Mouse (Mus musculus) embryo, embryonic 11 days (tissue): ENCODE results near the gene Vps33b.

Experiments
- DNase-seq: peaks from one replicate; pipeline ENCODE4 v3.0.0-alpha.2; 2015

Gene Vps33b

DNA sequence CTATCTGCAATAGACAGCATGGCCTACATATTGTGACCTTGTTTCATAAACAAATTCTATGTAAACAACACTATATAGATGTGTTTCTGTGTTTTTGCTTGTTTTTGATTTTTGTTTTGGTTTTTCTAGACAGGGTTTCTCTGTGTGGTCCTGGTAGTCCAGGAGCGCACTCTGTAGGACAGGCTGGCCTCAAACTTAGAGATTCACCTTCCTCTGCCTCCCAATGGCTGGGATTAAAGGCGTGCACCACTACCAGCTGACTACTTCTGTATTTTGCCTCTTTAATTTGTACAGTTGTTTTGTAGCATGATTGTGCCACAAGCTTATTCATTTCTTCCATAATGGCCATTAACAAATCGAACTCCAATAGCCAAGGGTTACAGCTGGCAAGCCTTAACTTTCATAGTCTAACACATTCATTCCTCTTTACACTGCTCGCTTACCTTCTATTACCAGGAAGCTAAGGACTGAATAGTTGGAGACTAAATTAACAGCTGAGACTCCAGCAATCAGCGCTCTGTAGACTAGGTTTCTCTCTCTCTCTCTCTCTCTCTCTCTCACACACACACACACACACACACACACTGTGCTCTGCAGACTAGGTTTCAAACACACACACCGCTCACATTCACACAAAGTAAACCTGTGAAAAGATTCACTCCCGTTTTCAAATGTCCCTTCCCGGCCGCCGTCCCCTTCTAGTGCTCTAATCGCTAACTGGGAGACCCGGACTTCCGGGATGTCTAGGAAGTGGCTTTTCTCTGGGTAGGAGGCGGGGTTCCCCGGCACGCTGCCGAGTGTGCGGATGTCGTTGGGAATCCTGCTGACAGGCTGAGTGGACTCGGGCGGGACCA, at the start of gene Vps33b:
Vps33b (plus strand) TSS at position 753 of the 854 bp plus-strand sequence.
- DNase-seq, result peak; percentile 95

DNA sequence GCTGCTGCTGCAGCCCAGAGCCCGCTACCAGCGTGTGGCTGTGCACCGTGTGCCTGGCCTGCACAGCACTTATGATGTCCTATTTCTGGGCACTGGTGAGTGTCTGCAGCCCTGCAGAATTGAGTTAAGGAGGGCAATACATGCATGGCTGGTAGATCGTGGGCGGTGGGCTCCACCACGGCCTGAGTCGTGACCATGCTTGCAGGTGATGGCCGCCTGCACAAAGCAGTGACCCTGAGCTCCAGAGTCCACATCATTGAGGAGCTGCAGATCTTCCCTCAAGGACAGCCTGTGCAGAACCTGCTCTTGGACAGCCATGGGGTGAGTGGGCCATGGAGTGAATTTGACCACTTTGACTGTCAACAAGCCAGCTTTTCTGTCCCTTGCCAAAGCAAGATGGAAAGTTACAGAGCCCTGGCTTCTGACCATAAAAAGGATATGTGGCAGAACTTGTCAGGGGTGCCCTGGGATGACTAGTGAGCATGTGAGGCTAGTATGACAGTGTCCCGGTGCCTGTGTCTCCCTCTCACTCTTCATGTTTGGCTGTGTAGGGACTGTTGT, 49.1 kb upstream of the Vps33b start:
- DNase-seq, result no peak

DNA sequence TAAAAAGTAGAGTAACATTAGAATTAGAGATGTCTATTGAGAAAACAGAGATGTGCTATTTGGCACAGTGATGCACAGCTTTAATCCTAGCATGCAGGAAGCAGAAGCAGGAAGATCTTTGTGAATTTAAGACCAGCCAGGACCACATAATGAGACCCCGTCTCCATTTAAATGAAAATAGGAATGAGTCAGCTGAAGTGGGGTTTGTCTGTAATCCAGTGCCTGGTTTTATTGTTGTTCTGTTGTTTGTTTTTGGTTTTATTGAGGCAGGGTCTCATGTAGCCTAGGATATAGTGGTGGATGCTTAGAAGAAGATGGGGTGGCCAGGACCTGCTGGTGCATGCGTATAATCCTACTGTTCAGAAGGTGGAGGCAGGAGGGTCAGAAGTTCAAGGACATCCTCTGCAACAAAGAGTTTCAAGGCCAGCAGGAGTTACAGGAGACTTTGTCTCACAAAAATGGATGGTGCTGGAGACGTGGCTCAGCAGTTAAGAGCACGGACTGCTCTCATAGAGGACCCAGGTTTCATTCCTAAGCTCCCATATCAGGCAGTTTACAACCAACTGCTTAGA, 48.2 kb upstream of the Vps33b start:
- DNase-seq, result no peak

DNA sequence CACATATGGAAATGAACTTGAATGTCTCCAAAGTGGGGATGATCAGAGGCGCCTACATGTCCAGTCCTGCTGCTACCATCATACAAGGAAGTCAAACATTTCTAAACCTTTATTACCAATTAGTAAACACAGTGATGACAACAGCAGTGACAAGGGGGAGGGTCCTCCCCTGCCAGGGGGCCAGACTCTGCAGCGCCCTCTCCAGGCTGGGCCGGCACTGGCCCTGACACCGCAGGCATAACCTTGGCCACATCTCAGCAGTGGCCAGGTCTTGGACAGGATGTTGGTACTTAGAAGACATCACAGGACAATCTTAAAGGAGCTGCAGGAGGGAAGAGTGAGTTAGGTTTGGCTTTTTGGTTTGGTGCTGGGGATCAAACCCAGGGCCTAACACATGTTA, 42.4 kb upstream of the Vps33b start:
- DNase-seq, result no peak

DNA sequence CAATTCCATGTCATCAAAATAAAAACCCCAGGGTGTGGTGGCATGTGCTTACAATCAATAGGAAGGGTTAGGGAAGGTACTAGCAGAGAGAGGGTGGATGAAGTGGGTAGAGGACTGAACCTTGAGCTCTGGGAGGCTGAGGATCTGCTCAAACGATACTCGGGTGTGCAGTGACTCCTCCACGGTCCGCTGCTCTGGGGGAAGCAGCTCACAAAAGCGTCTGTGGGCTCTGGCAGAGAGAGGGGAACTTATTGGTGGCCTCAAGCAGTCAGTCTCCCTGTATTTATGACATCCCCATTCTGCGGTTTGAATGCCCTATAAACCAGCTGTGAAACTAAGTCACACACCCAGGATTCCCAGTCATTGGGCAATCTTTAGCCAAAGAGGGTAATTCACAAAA, 39.3 kb upstream of the Vps33b start:
- no peak for DNase-seq

DNA sequence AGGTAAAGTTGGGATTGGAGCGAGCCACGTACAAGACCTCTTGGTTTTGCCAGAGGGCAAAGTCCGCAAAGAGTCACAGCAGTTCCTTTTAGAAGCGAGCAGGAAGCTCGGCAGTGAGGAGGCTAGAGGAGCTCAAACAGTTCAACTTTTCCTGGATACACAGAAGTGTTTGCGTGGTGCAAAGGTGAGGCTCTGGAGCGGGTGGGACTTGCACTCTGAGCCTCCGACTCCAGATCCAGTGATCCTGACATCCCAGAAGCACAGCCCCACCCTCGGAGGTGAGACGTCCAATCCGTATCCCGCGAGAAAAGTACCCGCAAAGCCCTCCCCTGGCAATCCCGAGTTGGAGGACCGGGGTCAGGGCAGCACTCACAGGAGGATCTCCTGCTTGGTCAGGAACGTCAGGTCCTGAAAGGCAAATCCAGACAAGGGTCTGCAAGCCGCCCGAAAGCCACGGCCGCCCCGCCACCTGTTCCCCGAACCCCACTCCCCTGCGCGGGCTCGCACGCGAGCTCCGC, 37.4 kb upstream of the Vps33b start:
- DNase-seq, result no peak

DNA sequence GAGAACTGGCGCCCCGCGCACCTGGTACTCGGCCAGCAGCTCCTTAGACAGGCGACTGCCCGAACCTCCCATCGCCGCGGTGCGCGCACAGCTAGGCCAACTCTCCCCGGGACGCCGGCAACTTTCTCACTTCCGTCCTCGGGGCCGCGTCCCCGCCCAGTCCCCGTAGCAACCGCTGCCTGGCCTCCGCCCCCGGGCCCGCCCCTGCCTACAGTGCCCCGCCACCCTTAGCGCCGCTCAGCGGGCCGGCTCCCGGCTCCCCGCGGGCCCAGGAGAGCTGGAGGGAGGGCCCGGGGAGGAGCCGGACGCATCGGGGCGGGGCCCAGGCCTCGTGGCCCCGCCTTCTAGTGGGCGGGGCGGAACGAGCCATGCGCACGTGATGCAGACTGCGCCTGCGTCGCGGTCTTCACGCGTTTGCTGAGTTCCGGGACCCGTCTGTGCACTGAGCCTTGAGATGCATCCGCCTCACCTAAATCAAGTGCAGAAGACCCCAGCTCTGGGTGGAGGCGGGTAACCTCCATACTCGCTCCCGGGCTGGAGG, 36.9 kb upstream of the Vps33b start, which contains the start of the genes Cib1 and Gdpgp1:
Cib1 (minus strand) TSS at position 325 of the 541 bp plus-strand sequence.
Gdpgp1 (plus strand) TSS at position 377 of the 541 bp plus-strand sequence.
- DNase-seq, result peak; percentile 99

DNA sequence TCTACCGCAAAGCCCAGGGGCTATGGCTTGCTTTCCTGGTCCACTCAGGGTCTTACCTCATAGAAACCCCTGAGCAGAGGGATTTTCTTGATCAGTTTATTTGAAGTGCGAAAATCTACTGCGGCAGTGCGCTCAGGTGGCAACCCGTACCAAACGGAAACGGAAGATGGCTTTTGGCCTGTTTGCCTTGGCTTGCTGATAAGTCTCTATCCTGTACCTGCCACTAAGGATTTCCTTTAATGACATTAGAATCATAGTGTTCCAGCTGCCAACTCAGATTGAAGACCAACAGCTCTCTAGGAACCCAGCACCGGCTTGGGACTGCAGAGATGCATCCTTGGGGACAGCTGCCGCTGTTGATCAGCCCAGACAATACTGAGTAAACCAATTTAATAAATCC, 35.6 kb upstream of the Vps33b start:
- DNase-seq, result no peak

DNA sequence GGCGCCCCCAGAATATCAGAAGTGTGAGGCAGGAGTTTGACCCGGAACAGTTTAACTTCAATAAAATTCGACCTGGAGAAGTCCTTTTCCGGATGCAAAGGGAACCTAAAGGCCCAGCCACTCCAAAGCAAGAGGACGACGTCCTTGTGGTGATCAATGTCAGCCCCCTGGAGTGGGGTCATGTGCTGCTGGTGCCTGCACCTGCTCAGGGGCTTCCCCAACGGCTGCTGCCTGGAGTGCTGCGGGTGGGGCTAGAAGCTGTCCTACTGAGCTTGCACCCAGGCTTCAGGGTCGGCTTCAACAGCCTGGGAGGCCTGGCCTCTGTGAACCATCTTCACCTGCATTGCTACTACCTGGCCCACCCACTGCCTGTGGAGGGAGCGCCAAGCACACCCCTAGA, 30.9 kb upstream of the Vps33b start:
- no peak for DNase-seq

DNA sequence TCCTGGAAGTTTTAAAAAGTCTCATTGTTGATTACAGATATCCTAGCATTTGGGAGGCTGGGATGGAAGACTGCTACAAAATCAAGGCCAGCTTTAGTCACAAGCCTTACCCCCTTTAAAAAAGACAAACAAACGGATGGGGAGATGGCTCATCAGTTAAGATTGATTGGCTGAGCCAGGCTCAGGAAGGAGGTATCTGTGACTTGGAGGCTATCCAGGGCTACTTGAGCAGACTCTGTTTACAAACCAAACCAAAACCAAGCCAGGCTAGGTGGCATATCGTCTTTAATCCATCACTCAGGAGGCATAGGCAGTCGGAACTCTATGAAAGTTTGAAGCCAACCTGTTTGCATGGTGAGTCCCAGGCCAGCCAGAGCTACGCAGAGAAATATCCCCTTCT, 27.8 kb upstream of the Vps33b start:
- no peak for DNase-seq

DNA sequence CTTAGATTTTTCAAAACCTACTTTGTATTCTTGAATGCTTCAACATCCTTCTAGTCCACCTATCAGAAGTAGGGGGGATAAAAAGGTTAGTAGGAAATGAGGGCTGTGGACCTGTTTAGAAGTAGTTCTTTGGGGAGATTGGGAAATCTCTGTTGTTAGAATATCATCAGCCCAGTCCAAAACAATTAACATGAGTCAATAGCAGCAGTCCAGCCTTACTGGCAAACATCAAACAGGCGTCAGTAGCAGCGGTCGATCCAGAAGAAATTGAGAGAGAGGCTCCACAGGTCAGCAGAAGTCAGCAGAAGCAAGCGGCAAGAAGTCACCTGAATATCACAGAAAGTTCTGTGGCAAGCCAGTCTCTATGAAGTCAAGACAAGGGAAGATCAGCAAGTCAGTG, 24.6 kb upstream of the Vps33b start:
- DNase-seq, result no peak

DNA sequence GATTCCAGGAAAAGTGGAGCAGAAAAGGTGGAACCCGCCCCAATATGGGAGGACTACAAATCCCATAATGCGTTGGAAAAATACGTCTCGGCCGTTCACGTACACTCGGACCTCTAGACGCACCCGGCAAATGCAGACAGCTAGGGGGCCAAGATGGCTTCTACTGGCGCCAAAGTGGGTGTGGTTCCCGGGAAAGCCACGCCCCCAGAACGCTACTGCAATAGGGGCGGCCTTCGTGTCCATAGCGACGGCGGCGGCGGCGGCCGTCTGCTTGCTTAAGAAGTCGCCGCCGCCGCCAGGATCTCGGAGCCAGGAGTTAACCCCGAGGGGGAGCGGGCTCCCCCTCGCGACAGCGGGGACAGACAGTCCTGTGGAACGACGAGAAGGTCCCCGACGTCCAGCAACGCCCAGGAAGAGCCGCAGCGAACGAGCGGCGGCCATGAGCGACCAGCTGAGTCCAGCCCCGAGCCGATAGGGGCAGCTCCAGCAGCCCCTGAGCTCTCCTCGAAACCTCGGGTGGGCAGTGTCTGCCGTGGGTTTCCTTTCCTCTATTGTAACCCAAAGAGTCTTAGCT, 23.2 kb upstream of the Vps33b start, which contains the start of gene Ttll13:
Ttll13 (plus strand) TSS at position 229 of the 574 bp plus-strand sequence.
- peak; percentile 99 for DNase-seq

DNA sequence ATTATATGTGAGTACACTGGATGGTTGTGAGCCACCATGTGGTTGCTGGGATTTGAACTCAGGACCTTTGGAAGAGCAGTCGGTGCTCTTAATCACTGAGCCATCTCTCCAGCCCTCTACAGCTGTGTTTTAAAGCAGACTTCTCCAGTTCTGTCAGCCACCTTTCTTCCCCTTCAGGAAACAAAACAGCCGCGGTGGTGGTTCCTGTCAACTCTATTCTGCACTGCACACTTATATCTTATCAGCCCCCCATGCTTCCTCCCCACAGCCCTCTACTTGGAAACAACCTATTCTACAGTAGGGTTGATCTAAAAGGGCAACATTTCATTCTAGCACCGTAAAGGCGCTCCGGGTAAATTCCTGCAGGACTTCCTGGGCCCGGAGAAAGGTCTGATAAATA, 22.6 kb upstream of the Vps33b start:
- no peak for DNase-seq

DNA sequence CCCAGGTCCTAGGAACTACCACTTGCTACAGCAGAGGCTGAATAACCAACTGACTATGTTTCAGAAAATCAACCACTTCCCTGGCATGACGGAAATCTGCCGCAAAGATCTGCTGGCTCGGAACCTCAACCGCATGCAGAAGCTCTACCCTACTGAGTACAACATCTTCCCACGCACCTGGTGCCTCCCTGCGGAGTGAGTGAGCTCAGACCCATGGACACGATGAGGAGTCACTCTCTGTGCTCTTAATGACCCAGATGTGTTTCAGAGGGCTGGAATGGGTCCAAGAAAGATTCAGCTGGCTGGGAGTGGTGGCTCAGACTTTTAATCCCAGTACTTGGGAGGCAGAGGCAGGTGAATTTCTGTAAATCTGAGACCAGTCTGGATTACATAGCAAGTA, 17.0 kb upstream of the Vps33b start:
- DNase-seq, result no peak

DNA sequence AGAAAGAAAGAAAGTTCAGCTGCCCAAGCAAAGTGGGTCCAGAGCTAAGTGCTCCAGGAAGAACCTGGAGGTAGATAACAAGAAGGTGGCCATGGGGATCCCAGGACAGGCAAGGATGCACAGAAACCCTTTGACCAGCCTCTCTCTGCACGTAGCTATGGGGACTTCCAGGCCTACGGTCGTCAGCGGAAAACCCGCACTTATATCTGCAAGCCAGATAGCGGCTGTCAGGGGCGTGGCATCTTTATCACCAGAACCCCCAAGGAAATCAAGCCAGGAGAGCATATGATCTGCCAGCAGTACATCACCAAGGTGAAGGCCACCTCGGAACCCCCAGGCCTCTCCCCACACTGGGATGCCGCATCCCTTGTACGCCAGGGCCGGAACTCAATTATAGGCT, 16.6 kb upstream of the Vps33b start:
- no peak for DNase-seq

DNA sequence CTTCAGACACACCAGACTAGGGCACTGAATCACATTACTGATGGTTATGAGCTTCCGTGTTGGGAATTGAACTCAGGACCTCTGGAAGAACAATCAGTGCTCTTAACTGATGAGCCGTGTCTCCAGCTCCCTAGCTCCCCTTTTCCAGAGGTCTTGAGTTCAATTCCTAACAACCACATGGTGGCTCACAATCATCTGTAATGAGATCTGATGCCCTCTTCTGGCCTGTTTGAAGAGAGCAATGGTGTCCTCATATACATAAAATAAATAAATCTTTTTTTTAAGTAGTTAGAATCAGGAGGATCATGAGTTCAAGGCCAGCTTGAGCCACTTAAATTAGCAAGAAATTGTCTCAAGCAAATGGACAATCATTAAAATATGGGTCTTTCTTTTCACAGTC, 13.5 kb upstream of the Vps33b start:
- no peak for DNase-seq

DNA sequence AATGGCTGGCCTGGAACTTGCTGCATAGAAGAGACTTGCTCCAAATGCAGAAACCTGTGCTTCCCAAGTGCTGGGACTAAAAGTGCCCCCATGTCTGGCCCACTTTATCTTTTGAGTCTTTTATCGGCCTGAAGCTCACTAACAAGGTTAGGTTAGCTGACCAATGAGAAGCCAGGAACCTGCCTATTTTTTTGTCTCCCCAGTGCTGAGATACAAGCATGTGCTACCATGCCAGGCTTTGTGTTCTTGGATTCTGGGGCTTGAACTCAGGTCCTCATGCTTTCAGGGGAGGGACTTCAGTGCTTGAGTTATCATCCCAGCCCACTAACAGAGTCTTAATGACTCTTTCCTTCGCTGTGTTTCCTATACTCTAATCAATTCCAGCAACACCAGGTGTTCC, 11.7 kb upstream of the Vps33b start:
- no peak for DNase-seq

DNA sequence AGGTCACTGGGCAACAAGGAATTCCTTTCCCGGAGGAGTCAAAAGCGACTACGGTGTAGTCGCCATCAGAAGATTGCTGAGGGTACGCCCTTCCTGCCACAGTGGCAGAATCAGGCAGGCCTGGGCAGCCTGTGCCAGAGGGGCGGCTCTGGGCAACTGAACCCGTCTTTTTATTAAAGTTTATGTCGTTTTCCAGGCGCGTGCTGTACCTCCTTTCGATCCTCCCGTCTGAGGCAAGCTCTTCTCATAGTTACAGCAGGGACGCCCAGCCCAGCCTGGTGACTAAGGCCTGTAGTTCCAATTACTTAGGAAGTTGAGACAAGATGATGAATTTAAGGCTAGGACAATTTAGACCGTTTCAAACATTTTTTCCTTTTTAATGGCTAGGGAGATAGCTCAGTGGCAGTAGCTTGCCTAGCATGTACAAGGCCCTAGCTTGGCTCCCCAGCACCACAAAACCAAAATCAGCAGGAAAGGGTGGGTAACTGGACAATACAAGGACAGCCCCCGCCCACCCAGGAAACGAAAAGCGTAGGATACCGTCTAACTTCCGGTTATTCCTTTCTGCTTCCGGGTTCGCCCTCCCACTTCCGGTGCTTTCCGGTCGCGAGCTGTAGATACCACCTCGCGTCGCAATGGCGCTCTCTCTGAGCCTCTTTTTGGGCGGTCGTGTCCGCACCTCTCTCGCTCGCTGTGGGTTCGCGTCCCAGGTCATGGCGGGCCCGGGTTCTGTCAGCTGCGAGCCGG, 8.7 kb upstream of the Vps33b start, which contains the start of gene Ngrn:
Ngrn (plus strand) TSS at position 591 of the 747 bp plus-strand sequence.
- DNase-seq, result peak; percentile 93

DNA sequence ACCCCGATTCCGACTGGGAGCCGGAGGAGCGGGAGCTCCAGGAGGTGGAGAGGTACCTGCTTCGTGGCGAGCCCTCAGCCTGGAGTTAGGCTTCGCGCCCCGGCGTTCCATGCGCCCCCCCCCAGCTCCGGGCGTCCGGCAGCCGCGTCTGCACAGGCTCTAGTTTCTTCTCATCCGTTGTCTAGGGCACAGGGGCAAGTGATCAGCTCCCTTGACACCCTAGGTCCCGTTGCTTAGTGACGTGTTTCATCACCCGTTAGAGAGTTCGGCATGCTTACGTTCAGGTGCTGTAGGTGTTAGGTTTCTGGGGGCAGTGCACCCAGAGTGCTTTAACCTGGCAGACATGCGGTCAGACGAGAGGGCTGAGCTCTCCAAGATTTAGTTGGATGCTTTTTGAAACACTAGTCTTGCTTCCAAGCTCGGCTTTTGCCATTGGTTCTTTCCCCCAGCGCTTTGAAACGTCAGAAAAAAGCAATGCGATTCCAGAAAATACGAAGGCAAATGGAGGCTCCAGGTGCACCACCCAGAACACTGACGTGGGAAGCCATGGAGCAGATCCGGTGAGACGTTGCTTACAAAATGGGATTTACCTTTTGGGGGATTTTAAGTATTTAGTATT, 8.0 kb upstream of the Vps33b start:
- peak; percentile 35 for DNase-seq

DNA sequence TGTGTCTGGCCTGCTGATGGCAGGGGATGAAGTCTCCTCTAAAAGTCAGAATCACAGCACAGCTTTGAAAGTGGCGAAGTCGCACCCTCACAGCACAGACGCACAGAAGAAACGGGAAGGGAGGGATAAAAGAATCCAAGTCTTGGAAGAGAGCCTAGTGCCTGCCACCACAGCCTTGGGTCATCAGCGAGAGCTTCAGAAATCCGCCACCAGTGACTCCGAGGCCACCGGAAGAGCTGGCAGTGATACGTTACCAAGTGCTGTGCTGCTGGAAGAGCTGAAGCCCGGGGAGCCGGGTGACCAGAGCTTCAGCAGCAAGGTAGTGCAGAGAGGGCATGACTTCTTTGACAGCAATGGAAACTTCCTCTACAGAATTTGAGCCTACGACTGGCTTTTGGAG, 4.8 kb upstream of the Vps33b start:
- no peak for DNase-seq

DNA sequence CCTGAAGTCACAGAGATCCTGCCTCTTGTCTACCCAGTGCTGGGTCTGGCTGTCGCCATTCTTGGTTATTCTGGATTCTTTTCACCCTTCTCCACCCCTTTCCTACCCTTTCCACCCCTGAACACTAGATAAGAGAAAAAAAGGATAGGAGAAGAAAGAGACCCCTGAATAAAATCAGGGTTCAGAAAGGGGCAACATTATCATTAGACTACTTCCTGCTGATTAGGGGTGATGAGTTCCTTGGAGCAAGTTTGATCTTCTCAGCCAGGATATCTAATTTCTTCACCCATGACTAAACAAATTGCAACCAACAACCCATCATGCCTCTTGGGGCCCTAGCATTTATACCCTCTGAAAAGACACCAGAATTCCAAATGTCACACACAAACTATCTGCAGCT, 1.7 kb upstream of the Vps33b start:
- DNase-seq, result no peak

DNA sequence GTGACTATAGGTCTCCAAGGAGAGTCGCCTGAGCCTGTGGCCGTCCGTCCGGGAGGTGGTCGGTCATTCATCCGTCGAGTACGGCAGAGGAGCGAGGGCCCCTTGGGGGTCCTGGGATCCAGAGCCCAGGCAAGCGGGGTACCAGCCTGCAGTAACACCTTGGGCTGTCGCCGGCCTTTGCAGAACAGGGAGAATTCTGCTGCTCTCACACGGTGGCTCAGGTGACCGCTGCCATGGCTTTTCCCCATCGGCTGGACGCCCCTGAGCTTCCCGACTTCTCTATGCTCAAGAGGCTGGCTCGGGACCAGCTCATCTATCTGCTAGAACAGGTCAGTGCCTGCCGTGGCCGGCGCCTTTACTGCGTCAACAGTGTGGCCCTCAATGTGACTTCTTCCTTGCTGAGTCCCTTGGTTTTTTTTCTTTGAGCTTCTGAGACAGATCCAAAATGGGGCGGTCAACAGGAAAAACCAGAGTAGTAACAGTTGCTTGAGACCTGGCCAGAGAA, 354 bp downstream of the Vps33b start:
- no peak for DNase-seq
